Mouse (Mus musculus) MEL-GATA-1-ER (cell line): ENCODE data around the gene Pigk.

ENCODE experiments used
- DNase-seq: peaks from one replicate; pipeline ENCODE4 v3.0.0-alpha.2; 2012; ENCODE audit warnings: low read depth; ENCODE audit errors: extremely low read depth

Gene Pigk

DNA sequence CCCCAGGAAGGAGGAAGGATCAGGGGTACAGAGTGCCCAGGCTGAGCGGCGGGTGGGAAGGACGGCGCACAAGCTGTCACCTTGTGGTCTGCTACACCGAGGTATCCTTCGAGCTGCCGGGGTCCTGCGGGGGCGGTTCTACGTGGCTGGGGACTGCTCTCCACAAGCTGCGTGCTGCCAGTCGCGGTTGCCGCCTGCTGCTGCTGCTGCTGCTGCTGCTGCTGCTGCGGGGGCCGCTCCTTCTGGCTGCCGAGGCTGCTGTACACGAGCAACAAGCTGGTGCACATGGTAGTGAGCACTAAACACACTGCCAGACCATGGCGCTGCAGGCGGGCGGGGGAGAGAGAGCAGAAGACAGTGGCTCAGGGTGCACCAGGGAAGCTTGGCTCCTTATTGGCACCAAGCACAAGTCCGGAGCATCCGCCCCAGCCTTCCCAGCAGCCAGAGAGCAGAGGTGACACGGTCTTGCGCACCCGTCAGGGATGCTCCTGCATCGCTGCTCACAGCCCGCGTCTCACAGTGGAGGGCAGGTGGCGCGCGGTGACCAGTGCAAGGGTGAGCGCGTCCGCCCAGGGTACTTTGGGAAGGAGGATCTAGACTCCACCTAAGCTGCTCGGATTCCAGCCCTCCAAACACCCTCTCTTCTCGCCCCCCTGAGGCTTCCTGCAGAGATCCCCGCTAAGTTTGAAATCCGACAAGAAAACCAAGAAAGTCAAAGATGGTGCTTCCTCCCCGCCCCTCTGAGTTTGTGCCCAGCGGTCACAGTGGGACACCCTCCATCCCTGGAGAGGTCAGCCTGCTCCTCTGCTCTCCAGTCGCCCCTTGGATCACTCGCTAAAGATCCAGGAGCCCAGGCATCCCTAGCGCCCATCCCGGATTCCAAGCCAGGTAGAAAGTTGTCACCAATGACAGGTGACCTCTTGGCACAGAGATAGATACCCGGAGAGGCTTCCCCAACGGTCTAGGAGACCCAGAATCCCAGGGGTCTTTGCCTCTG lies 267.4 kb downstream of the Pigk start:
- DNase-seq: no peak

DNA sequence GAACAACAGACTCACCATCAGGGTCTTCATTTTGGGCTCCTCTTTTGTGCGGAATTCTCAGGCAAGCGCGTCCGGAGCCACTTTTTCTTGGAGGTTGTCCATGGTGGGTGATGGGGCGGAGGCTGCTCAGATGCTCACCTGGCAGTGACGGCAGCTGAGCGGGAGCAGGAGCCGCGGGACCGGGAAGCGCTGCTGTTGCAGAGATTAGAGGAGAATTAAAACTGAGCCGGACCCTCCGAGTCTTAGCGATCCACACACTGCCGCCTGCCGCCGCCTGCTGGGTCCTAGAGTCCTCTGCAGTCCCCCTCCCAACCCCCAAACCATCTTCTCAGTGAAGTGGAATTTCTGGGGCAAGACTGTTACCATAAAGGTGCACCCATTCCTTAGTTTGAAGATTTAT lies 268.1 kb downstream of the Pigk start, which contains the start of gene St6galnac5:
Gene St6galnac5, minus strand, starts transcription at position 259 of the 400 bp plus-strand sequence.
- no peak for DNase-seq

- no peak for DNase-seq
Measured at GRCm38 (mm10) chr3:152990787-152991186, 276.9 kb downstream of the Pigk start.

DNA sequence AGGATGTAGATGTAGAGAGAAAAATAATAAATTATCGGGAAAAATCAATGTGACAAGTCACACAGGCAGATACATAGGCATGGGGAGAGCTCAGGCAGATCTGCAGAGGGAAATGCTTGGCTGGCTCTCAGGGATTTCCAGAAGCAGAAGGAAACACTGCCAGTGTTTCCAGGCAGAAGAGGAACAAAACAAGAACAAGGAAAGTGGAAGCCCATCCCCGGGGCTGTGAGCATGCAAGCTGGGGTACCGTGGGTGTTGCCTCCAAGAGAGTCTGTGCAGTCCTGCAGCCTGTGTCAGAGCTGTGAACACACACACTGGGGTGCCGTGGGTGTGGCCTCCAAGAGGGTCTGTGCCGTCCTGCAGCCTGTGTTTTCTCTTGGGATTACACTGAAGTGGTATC lies 279.7 kb downstream of the Pigk start:
- no peak for DNase-seq

- no peak for DNase-seq
Measured at GRCm38 (mm10) chr3:152998106-152998505, 284.2 kb downstream of the Pigk start.

DNA sequence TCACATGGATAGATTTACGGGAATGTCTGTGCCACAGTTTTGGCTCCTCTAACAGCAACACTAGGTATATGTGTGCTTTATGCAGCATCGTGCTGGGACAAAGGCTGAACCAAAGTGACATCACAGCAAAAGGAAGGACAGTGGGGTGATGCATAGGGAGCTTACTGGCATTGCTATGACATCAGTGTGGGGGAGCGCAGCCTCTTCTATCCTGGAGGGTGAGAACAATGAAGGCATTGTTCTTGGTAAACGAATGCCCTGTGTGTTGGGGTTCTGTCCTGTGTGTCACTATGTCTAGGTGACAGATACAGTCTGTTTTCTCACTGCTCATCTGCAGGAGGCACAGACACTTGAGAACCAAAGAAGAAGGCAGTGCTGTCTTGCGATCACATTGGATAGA lies 285.0 kb downstream of the Pigk start:
- DNase-seq: no peak

GRCm38 (mm10) chr3:153006893-153007292 lies 293.0 kb downstream of the Pigk start:
- no peak for DNase-seq

DNA sequence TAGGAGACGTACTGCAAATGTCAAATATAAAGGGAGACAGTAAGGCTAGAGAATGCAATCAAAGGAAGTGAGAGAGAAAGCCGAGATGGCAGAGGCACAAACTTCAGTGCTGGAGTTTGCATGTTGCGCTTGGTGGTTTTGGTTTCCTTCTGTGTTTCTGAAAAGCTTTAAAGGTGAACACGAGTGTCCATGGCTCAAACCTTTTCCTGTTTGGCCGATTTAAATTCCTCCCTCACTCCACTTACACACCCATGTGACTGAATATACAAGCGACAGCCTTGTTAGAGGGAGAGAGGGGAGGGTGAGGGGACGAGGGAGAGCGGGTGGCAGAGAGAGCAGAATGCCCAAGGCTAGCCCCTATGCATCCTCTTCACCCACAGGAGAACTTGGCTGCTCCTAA lies 302.5 kb downstream of the Pigk start:
- no peak for DNase-seq

GRCm38 (mm10) chr3:153018051-153018450 lies 304.2 kb downstream of the Pigk start:
- no peak for DNase-seq

DNA sequence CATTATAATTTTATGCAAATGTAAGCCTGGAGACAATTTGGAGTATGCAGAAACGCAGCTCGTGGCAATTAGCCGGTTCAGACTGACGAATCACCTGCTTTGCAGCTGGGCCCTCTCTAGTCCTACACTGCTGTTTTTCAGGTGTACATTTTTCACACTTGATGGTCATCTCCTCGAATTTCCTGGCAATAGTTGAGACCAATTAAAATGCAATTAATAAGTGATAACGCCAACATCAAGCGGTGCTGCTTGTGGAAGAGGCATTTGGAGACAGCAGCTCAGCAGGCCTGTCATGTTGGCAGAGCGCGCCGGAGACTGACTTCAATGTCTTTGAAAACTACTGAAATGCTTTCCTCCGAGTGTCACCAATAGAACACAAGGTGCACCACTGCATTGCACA lies 310.1 kb downstream of the Pigk start:
- no peak for DNase-seq
